ENCODE assay signal across 20 mouse cellular contexts in the genomic region with DNA sequence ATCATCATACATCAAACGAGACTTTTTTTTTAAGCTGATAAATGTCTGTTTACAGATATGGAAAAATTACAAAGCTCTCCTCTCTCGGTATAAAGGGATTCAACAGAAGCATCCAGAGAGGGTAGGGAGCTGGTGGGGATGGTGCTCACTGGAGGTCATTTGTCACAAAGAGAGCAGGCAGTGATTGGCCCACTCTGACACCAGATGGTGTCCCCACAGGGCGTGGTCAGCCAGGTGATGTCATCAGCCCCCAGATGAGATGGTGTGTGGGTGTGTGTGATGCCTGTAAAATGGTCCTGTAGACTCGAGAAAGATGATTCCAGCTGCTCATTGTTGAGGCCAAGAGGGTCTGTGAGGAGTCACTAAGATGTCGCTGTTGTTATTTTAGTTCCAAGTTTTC.
"Had no signal": no experiment of that assay in that cellular context is flagged by ENCODE, and none has a peak within 500 bp of the region (broad histone marks: within the 10 kb centered on the region; RNA-seq: fewer than 3 reads in every experiment).

No protein-coding gene starts in this region.

- H3K4me1 ChIP-seq: lung, embryonic 15.5 days; neural tube, embryonic 12.5 days; neural tube, embryonic 15.5 days; stomach, embryonic 15.5 days had no signal

- H3K27ac ChIP-seq: kidney, embryonic 15.5 days; liver, embryonic 14.5 days; lung, embryonic 15.5 days; neural tube, embryonic 12.5 days; stomach, embryonic 15.5 days had no signal

- H3K9me3 ChIP-seq: kidney, embryonic 15.5 days; lung, embryonic 15.5 days; neural tube, embryonic 12.5 days; neural tube, embryonic 15.5 days; stomach, embryonic 15.5 days had no signal

- H3K9ac ChIP-seq: kidney, embryonic 15.5 days; liver, embryonic 14.5 days; liver, postnatal 0 days; lung, embryonic 15.5 days; neural tube, embryonic 12.5 days; neural tube, embryonic 15.5 days; stomach, embryonic 15.5 days had no signal

- ATAC-seq: liver, postnatal 0 days had no signal

- DNase-seq: kidney, adult 11 months; kidney, adult 8-10 months; kidney, postnatal 25 days; liver, postnatal 0 days; lung, postnatal 14 days; lung, postnatal 4 days; midbrain, embryonic 14.5 days; retina, postnatal 1 day; right cerebral cortex, postnatal 25 days; spleen, adult 18-20 months; thymus, adult 2 months; thymus, postnatal 14 days; thymus, postnatal 4 days had no signal

- H3K4me3 ChIP-seq: kidney, embryonic 15.5 days; lung, embryonic 15.5 days; neural tube, embryonic 12.5 days; neural tube, embryonic 15.5 days; stomach, embryonic 15.5 days had no signal

- H3K4me2 ChIP-seq: kidney, embryonic 15.5 days; lung, embryonic 15.5 days; midbrain, embryonic 11.5 days; neural tube, embryonic 12.5 days; neural tube, embryonic 15.5 days; stomach, embryonic 15.5 days had no signal

- H3K27me3 ChIP-seq: kidney, embryonic 15.5 days; lung, embryonic 15.5 days; neural tube, embryonic 12.5 days; neural tube, embryonic 15.5 days; stomach, embryonic 15.5 days had no signal
